Mouse (Mus musculus) cortical plate, adult 2 months (tissue): ENCODE measurements around the gene Gm49378. TPM values are rescaled to one million over a fixed set of nuclear protein-coding genes. Genes with fewer than 3 reads are reported as not detected.

Experiments
- H3K27ac ChIP-seq: fragments of 200-500 bp; 2 replicates; pipeline ENCODE4 v1.5.1; 2012; ENCODE audit warnings: low read length, control low read depth, inconsistent platforms; ENCODE audit not compliant: insufficient read depth
- H3K4me1 ChIP-seq: fragments of 200-500 bp; 2 replicates; pipeline ENCODE4 v1.6.1; 2011; ENCODE audit warnings: low read length; ENCODE audit not compliant: control insufficient read depth, insufficient read depth
- H3K4me3 ChIP-seq: fragments of 200-500 bp; 2 replicates; pipeline ENCODE4 v1.5.1; 2011; ENCODE audit warnings: mild to moderate bottlenecking, low read length, control low read depth; ENCODE audit not compliant: insufficient read depth
- CTCF ChIP-seq: fragments of 200-500 bp; IDR thresholded peaks from 2 replicates; pipeline ENCODE4 v1.5.1; 2011; ENCODE audit warnings: mild to moderate bottlenecking, control low read depth, low read length; ENCODE audit not compliant: insufficient read depth; ENCODE audit errors: extremely low read depth
- POLR2A ChIP-seq: fragments of 200-500 bp; IDR thresholded peaks from 2 replicates; pipeline ENCODE4 v1.6.1; 2011; ENCODE audit warnings: mild to moderate bottlenecking, low read length, control low read depth; ENCODE audit not compliant: insufficient read depth; ENCODE audit errors: extremely low read depth
- polyA plus RNA-seq: library from polyadenylated mRNA; depleted of rRNA; stranded (reverse); fragments of >200 nt; gene quantifications from 2 replicates; pipeline ENCODE4 v1.2.3, GENCODE M21; 2012

Gene Gm49378
- polyA plus RNA-seq, 1 experiment = 6.5 TPM

- no peaks in the 10 kb centered on the region for H3K4me1 ChIP-seq
- no peak overlapping the region for H3K27ac ChIP-seq
- H3K4me3 ChIP-seq = peak overlapping the region; percentile 67
- TF ChIP-seq CTCF (no peak), POLR2A (no peak)
Measured at GRCm38 (mm10) chr14:55634874-55635522, 2.7 kb downstream of the Gm49378 start.

DNA sequence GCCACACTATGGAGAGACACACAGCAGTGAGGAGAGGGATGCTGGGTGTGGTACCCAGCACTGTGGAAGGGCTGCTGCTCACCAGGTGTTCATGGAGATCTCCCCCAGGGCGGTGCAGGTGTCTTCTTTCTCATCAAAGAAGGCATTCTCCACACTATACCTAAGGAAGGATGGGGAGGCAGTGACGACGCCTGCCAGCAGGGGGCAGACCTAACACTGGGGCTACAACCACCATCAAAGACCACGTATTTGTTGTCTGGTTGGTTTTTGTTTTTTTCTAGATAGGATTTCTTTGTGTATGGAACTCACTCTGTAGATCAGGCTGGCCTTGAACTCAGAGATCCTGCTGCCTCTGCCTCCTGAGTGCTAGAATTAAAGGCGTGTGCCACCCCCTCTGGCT lies 8.4 kb downstream of the Gm49378 start:
- peak; percentile 68 for TF ChIP-seq CTCF
- TF ChIP-seq POLR2A = no peak
- no peaks in the 10 kb centered on the region for H3K4me1 ChIP-seq
- no peak overlapping the region for H3K4me3 ChIP-seq
- H3K27ac ChIP-seq = no peak overlapping the region

DNA sequence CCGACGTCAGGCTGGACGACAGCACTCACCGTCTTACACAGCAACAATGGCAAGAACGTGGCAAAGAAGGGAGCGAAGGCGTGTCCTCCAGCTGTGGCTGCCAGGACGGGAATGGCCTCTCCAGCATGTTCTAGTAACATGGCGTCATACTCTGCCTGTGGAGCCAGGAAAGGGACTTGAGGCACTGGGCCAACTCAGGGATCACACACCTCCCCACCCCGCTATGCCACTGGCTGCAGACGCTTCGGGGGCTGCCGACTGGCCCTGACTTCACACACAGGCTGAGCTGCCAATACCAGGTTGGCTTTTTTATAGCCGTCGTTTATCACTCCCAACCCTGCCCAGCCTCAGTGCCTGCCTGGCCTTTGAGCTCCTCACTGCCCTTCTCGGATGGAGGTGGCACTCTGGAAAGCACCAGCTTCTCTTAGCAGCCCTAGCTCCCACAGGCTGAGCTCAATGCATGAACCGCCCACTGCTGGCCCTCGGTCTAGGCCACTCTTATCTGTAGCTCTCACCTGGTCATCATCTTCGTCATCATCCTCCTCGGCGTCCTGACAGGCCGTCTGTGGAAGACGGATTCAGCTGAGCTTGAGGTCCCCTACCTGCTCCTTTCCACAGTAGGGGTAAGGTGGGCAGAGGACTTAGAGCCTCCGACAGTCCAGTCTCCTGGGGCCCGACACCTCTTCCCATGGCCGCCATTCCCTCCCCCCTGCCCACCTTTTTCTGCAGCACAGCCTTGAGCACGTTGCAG lies 9.4 kb downstream of the Gm49378 start:
- Histone ChIP-seq H3K4me3 (no peak overlapping the region), H3K27ac (no peak overlapping the region), H3K4me1 (no peaks in the 10 kb centered on the region)
- TF ChIP-seq CTCF (no peak), POLR2A (no peak)

DNA sequence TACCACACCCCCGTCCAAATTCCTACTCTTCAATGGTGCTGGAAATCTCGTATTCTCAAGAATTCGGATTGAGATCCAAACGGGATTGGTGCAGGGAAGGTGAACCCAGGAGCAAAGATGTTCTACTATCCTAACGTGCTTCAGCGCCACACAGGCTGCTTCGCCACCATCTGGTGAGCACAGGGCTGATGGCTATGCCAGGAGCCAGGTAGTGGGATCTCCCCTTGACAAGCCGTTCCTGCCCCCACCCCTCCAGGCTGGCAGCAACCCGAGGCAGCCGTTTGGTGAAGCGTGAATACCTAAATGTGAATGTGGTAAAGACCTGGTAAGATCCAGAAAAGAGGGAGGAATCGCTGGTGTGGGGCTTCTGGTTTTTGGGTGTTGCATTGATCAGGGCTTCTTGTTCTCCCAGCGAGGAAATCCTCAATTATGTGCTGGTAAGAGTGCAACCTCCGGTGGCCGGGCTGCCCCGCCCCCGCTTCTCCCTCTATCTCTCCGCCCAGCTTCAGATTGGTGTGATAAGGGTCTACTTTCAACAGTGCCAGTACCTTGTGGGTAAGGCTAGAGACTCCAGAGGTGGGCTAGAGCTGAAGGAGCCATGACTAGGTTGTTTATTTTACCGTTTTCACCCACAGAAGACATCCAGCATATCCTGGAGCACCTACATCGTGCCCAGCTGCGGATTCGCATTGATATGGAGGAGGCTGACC lies 19.1 kb downstream of the Gm49378 start:
- no peak for TF ChIP-seq CTCF
- TF ChIP-seq POLR2A = no peak
- Histone ChIP-seq H3K4me3 (no peak overlapping the region), H3K4me1 (no peaks in the 10 kb centered on the region), H3K27ac (no peak overlapping the region)

- TF ChIP-seq CTCF (no peak), POLR2A (no peak)
- no peak within 1 kb of the TSS for H3K4me3 ChIP-seq
- H3K27ac ChIP-seq = no peak within 1 kb of the TSS
- no peaks in the 10 kb centered on the region for H3K4me1 ChIP-seq
Measured at GRCm38 (mm10) chr14:55617822-55618221, 19.9 kb downstream of the Gm49378 start, which contains the start of gene Rec8. Gene Rec8, plus strand, starts transcription at chr14:55618037.

- TF ChIP-seq POLR2A = no peak
- TF ChIP-seq CTCF = no peak
- H3K4me1 ChIP-seq = no peaks in the 10 kb centered on the region
- H3K27ac ChIP-seq = no peak overlapping the region
- no peak overlapping the region for H3K4me3 ChIP-seq
Measured at GRCm38 (mm10) chr14:55616844-55617243, 20.9 kb downstream of the Gm49378 start.

DNA sequence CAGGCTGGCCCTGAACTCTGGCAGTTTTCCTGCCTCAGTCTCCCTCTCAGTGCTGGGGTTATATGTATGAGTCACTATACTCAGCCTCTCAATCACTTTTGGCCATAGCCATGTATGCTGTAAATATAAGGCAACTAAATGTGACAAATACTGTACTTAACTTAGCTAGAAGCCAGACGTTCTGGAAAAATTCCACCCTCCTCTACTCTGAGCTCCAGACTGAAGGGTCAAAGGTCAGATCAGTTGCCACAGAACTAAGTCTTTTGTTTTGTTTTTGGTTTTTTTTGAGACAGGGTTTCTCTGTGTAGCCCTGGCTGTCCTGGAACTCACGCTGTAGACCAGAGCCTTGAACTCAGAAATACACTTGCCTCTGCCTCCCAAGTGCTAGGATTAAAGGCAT lies 21.8 kb downstream of the Gm49378 start:
- Histone ChIP-seq H3K4me3 (no peak overlapping the region), H3K4me1 (no peaks in the 10 kb centered on the region)
- TF ChIP-seq POLR2A = no peak

GRCm38 (mm10) chr14:55614565-55615178 lies 23.0 kb downstream of the Gm49378 start:
- Histone ChIP-seq H3K4me1 (no peaks in the 10 kb centered on the region), H3K4me3 (no peak overlapping the region), H3K27ac (no peak overlapping the region)
- no peak for TF ChIP-seq POLR2A
- TF ChIP-seq CTCF = no peak

More for the DNA sequence above, 21.8 kb downstream of the Gm49378 start:
- no peak overlapping the region for H3K27ac ChIP-seq

DNA sequence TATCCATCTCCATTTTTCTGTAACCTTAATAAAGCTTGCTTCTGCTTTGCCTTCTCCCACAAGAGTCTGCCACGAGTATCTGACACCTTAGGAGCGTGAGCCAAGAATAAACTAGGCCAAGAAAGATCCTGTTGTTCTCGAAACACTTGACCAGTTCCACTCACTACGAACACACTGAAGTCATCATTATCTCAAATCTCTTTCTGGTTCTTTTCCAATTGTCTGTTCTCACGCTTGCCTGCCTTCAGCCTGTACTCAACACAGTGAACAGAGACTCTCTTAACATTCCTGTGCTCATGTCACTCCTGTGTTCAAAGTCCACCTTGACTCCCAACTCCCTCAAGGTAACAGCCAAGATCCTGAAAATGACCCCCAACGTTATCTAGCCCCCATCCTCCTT lies 24.3 kb downstream of the Gm49378 start:
- H3K4me1 ChIP-seq = no peaks in the 10 kb centered on the region
- no peak overlapping the region for H3K4me3 ChIP-seq
- no peak overlapping the region for H3K27ac ChIP-seq
- TF ChIP-seq CTCF = no peak
- no peak for TF ChIP-seq POLR2A
